Mouse (Mus musculus): ENCODE measurements at regions not wholly inside any gene's neighbourhood (a gene's known extent, or its start where the extent isn't known, plus 50 kb on each side); places are given as distances from the start of the nearest gene placed in this dataset.

DNA sequence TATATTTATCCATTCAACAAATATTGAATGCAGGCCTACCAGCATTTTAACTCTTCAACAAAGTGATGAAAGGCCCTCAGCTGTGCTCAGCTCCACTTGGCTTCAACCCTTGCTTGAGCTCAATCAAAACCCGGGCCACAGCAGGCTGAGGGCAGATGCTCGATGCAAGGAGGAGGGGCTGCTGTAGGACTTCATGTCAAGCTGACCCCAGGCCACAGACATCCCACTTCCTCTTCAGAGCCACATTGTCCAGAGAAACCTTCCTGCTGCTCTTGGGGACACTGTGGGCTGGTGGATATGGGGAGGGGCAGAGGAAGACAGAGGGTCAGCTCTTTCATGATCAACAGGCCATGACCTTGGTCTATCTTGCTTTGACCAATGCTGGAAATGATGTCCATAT, 299.7 kb downstream of the Bcl11a start:
- no peak for DNase-seq (ENCODE audit: low spot score)

DNA sequence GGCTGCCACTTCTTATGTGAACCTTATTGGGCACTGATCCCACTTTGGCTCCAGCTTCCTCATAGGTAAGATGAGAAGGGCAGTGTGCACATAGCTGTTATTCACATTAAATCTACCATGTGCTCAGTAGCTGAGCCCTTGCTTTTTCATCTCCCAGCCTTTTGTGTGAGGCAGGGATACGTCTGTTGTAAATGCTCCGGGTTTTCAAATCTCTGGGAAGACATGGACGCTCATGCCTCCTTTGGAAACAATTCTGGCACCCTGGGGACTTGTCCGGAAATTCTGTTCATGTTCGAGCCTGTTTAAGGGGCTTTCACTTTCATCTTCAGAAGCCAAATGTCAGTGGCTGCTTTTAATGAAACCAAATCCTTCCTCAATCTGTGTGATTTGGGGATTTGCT, 312.7 kb downstream of the Bcl11a start:
- no peak for DNase-seq (ENCODE audit: low spot score)

DNA sequence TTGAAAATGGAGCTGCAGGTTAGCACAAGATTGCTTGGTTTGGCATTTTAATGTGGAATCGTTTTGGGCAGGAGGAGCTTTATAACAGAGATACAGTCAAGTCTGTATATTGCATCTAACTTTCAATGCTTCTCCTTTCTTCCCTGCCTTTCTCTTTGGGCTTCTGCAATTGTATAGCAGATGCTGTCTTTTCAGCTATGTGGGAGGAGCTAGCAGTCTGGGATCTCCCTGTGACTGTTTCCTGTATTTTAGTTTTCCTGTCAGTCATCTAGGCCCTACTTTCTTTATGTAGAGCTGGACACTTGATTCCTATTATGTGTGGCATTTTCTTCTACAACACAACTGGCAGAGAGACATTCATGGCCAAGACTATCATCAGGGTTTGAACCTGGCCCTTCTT, 313.5 kb downstream of the Bcl11a start:
- DNase-seq (ENCODE audit: low spot score) = no peak

DNA sequence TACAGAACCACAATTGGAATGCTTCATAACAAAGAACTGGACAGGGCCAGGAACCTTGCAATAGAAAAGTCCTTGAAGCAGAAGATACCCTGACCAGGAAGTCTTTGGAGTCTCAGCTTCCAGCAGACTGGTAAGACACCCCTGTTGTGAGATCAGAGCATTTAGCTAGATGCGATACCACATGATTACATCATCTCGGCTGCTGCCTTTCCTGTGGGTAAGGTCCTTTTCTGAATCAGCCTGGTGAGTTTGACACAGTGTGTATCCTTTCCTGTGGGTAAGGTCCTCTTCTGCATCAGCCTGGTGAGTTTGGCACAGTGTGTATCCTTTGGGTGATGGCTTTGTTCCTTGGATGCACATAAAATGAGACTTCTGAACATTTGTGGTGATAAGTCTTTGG, 317.6 kb downstream of the Bcl11a start:
- DNase-seq (ENCODE audit: low spot score) = no peak

DNA sequence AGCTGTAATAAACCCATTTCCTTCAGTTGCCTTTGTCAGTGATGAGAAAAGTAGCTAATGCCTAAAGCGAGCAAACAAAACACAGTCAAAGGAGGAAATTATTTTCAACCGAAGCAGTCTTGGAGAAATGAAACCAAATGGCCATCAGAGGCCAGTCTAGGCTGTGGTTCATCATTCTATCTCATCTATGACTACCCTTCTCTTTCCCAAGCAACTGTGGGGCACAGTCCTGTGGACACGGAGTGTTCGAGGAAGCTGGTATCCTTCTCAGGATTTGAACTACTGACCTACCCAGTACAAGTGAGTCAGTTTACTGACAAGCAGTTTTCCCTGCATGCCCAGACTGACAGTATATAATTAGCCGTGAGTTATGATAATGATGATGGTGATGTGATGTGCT, 319.1 kb downstream of the Bcl11a start:
- DNase-seq (ENCODE audit: low spot score) = no peak

DNA sequence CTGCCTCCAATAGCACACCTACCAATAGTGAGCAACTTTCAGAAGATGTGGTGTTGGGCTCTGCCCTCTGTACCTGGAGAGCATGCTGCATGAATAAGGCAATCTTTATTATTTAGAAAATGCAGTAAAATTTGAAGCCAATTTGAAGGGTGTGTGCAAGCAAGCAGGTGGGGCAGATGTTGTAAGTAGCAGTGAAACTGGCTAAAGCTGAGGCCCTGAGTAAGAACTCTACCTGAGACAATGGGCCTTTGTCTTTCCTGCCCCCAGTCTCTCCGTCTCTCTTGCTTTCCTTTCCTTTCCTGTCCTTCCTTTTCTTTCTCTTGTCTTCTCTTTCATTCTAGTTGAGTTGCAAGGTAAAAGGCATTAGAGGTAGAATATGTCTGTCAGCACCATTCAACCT, 319.9 kb downstream of the Bcl11a start:
- no peak for DNase-seq (ENCODE audit: low spot score)

DNA sequence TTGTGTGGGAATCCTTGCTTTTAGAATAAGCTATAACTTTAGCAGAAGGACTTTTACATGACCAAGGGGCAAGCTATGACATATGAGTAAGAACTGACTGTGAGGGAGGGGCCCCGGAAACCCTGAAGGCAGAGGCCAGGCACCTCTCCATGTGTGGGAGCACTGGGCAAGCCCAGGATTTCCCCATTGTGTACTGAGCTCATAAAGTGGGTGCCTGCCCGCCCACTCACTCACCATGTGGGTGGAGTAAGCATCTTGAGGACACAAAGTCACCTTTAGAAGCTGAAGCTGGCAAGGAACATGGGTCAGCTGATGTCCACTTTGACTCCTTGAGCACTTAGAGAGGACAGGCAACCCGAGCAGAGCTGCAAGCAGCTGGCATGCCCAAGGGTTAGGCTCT, 323.3 kb downstream of the Bcl11a start:
- DNase-seq (ENCODE audit: low spot score) = no peak

DNA sequence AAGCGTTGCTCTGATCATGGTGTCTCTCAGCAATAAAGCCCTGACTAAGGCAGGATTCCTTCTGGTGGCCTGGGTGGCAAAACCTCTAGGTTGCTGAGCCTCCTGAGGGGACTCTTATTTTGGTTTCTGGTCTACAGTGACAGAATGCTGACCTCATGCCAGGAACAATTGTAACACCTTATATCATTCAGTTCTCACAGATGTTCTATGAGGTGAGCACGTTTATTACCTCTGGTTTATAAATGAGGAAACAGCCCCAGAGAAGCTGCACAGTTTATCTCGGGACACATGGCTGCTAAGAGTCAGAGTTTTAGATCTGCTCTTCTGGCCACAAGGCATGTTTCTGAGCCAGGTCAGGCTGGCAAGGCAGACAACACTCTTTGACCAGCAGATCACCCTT, 324.3 kb downstream of the Bcl11a start:
- no peak for DNase-seq (ENCODE audit: low spot score)

DNA sequence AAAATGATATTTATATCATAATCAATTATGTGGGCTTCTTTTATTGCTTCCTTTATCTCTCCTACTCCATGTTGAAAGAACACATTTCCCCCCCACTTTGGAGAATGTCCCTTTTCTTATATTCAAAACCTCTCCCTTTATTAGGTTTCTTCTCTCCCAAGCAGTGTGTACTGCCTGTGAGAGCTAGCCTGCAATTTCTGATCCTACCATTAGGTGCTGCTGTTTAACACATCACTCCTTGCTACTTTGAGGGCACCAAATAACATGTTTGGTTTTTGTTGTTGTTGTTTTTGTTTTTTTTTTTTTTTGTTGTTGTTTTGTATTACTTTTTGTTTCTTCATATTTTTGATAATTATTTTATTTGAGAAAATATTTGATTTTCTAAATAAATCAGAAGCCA, 336.9 kb downstream of the Bcl11a start:
- peak; percentile 14 for DNase-seq (ENCODE audit: low spot score)

DNA sequence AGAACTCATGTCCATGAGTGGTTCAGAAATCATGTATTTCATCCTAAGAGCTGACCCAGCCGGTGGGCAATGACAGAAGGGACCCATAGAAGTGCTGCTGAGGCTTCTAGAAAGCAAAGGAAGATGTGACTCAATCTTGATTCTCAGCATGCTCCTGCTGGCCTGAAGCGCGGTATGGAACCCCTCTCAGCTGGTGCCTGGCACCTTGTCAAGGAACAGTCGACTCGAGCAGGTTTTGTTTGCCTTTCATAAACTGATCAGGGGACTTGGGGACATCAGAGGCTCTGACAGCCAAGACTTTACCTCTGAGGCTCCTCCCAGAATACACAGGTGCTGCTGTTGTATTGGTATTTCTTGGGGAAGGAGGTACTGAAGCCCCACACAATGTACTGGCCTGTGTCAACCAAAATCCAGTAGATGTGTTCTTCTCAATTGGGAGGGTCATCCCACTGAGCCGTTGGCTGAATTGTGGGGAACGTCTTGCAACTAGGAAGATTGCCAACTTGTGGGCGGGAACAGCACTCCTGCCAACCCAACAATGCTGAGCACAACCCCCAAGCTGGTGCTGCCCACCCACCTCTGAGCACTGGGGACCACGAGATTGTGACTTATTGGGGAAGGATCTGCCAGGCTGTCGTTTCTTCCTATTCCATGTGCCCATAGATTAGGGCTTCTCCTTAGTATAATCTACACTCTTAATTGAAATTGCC, 344.4 kb downstream of the Bcl11a start:
- DNase-seq (ENCODE audit: low spot score) = peak; percentile 40

DNA sequence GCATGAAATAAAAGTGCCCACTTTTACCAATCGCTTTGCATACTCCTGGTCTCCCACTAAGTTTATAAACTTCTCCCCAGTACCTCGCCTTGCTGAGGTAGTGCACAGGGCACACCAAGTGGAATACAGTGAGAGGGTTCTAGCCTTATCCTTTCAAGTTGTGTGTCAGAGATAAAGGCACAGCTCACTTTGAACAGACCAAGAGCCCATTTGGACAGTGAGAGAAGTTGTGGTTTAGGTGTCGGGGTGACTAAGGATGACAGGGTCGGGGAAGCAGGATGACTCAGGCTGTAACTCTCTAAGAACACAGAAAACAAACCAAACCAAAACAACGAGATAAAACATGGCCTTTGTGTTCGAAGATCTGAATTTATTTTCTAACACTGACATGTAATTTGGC, 345.4 kb downstream of the Bcl11a start:
- DNase-seq (ENCODE audit: low spot score) = no peak

DNA sequence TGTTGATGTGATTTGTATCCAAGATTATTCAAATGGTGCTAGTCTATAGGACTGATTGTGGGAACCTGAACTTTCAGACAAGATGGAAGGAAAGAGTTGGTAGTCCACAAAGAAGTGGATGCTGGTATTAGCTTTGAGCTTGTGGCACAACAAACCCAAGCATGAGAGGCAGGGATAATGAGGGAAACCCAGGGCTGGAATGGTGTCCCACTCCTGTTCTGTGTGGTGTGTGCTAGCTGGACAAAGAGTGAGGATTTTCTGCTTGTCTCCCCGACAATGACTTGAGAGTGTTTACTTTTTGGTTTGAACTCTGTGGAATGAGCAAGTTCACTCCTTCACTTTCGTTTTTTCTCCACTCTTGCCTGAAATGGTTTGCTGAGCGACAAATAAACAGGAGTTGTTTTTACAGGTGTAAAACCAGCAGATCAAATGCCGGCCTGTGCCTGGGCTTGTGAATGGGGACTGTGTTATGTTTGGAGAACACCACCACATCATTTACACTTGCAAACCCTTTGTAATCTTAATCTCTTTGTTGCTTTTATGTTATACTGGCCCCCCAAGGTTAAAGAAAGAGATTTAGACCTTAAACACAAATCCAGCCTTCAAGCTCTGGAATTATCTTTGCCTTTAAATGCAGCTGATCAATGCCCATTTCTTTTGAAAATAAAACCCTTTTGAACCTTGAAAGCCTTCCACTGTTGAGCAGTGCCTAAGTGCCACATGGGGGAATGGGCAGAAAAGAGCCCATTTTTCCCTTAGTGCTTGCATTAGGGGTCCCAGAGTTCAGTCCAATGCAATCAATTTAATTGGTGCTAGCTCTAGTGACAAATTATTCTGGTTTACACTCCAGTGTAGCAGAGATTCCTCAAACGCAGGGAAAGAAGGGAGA, 349.4 kb downstream of the Bcl11a start:
- no peak for DNase-seq (ENCODE audit: low spot score)

DNA sequence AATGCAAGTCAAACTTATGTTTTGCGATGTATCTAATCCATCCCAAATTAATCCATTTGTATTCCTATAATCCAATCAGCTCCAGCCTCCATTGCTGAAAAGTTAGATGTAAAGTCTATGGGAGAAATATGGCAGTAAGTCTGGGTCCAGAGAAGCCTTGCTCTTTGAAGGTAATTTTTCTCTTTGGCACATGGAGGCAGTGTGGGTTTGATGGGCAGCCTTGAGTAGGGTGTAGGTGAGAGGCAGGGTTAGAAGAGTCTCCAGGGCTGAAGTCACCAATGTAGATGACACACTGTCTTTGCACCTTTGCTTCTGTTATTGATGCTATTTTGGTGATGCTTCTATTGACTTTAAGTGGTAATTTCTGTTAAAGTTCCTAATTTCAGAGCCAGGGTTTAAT, 370.8 kb downstream of the Bcl11a start:
- no peak for DNase-seq (ENCODE audit: low spot score)

DNA sequence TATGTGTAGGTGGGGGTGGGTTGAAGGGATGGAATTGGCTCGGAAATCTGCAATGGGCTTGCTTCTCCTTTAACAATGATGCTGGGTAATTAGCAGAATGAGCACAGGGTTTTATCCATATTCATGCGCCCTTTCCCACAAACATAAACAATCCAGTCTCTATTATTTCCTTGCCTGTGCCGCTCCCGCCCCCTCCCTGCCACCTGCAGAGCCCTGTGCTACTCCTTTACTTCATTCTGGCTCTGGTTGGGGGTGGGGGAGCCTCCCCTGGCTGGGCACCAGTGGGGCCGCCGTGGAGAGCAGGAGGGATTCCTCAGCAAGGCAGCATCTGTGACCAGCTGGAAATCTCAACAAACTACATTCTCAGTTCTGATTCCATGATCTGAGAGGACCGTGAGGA, 374.4 kb downstream of the Bcl11a start:
- DNase-seq (ENCODE audit: low spot score) = no peak

DNA sequence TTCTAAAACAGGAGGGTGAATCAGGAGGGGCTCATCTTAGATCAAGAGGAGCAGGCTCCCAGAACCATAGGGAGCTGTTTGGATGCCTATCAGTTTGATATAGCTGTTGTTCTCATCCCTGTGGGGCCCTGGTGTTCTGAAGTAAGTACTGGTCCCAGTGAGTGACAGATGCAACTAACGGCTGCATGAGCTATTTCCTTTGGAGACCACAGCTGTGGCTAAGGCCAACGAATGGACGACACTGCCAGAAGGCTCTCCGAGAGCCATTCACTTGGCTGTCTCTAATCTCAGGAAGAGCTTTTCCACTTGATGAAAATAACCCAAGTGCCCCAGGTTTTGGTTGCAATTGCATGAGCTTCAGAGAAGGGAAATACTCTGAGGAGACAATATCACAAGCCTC, 386.8 kb downstream of the Bcl11a start:
- no peak for DNase-seq (ENCODE audit: low spot score)

DNA sequence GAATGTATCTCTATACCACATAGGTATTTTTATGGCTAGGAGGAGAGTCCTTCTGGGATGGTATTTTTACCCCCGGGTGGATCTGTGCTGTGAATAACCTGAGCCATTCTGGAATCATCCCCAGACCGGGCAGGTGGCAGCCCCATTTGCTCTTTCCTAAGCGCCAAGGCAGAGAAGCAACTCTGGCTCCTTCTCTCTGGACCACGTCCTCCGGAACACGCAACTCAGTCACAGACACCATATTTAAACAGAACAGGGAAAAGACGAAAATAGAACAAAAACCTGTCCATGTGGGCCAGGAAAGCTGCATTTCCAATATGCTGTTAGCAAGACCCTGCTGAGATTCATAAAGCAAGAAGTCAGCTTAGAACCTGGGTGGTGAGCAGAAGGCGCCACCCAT, 389.6 kb downstream of the Bcl11a start:
- DNase-seq (ENCODE audit: low spot score) = peak; percentile 52

DNA sequence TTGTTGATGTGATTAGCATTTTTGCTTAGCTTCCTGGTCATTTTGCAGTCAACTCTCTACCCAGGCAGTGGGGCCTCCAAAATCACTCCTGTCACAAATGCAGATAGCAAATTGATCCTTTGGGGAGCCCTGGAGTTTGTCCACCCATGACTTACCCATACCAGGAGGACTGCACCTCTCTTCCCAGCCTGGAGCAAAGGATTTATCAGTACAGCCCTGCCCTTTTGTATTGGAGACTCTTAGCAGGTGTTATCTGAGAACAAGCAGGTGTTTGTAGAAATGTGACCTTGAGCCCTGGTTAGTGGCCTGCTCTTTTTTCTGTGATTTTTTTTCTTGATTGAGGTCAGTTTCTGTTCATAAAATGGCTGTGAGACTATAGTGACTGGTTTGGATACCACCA, 392.6 kb downstream of the Bcl11a start:
- DNase-seq (ENCODE audit: low spot score) = no peak

DNA sequence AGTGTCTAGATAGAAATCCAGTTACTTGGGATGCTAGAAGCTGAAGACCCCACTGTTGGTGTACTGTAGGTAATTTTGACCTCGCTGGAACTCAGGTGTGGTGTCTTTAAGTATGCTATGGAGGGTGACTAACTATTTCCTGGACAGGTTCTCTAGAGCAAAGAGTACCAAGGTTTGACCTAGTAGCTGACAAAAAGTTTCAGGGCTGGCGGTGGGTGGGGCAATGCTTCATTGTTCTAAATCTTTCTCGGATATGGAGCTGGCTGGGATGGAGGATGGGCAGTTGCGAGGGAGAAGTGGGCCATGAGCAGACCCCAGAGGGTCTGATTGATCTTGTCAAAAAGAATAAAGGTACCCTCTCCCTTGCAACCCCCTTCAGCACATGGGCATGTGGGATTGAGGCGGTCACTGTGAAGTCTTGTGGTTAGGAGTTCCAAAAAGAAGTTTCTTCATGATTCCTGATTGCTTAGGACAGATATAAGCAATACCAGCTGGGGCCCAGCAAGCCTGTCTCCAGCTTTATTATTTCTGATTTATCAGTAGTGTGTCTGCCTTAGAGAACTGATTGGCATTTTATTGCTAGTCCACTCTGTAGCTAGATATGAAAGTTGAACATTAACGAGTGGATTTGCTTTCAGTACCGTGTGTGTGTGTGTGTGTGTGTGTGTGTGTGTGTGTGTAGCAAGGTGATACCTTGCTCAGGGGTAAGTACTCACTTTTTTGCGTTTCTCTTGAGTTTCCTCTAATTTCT, 394.9 kb downstream of the Bcl11a start:
- DNase-seq (ENCODE audit: low spot score) = no peak

DNA sequence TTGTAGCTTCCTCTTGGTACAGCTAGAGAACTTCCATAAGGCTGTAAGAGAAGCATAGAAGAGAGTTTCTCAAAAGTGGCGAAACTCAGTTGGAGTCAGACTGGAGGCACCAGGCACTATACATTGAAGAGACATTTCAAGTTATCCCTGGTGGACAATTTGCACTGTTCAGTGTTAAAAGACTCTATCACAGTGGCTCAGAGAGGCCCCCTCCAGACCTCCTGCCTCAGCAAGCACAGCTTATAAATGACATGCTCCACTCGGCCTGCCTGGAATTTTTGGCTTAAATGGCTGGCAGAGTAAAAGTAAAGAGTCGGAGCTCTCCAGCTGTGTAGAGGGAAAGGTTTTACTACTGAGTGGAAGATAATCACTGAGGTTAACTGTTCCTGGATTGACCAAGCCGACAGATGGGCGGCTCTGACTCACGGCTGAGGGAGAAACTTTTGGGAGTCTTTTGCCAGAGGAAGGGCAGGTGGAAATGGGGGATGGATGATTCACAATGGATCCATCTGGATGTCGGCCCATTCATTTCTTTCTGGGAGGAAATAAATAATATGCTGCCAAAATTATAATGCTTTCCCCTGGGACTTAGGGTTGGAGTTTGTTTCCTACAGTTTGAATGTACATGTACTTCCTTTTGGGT, 395.6 kb downstream of the Bcl11a start:
- DNase-seq (ENCODE audit: low spot score) = peak; percentile 53

DNA sequence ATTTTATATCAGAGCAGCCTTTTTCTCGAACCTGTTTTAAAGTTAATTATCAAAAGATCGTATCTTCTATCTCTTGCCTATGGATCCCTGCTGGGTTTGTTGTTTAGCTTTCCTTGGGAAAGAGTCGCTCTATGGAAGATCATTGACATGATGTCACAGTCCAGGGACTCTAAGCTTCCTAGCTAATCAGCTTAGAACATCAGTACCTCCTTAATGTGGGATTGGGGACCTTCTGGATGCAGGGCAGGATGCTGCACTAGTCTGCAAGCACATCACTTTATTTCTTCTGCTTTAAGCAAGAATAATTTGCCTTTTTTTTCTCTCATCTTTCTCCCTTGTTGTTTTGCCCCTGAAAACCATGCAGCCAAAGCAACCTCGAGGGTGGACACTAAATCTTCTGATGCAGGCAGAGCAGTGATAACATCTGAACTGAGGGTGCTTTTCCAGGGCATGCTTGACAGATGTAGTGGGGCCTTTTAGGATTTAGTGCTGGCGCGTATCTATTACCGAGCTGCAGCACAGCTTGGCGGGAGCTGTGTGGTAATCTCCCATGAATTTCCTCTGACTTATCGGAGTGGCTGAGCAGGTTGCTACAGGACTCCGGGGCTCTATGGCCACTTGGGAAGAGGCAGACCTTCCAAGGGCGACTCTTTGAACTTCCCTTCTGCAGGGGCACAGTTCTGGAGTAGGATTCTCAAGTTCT, 425.0 kb downstream of the Bcl11a start:
- DNase-seq (ENCODE audit: low spot score) = no peak

DNA sequence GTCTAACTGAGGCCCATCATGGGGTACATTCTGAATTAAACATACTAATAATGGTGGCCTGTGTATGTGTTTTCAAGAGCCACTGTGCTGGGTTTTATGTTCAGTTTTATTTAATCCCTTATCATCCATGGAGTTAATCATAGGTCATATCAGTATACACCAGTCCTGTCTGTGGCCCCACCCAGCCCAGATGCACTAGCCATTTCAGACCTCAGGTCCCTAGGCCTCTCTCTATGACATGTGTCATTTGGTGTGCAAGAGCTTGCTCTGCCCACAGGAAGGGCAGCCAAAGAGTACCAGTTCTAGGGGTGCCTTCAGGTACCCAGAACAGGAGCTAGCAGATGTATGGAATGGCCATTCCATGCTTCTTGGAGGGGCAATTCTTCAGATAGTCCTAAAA, 437.7 kb downstream of the Bcl11a start:
- no peak for DNase-seq (ENCODE audit: low spot score)

DNA sequence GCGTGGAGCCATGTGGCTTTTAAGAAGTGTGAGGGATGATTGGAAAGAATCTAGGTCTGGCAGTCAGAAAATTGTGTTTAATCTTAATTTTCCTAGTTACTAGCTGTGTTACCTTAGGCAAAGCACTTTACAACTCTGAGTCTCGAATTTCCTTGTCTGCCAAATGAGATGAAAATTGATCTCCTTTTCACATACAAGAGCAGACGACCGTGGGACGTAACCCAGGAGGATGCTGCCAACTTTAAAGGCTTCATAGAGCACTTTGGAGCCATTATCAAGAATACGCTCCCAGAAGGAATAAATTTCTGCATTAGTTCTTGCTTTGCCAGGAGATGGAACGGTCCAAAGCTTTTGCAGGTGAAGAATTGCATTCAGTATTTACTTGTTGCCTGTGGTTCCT, 457.6 kb downstream of the Bcl11a start:
- no peak for DNase-seq (ENCODE audit: low spot score)
